Mouse (Mus musculus): ENCODE results near the gene Rrnad1. TPM values are rescaled to one million over a fixed set of nuclear protein-coding genes. Genes with fewer than 3 reads are reported as not detected.

The Rrnad1 gene
- total RNA-seq (2021), result 10 to 100 TPM; 24.7 to 27.4 TPM
- long read RNA-seq, experiment 1, partial matches to known transcripts, result 12 of 27 reads
- long read RNA-seq, experiment 1, other reads (novel, unspliced or antisense), result 9 of 27 reads
- long read RNA-seq, experiment 2, transcript Rrnad1-201 (8 exons, 2,492 nt), result major isoform, 8 of 39 reads
- long read RNA-seq, experiment 2, partial matches to known transcripts, result 10 of 39 reads
- long read RNA-seq, experiment 2, other reads (novel, unspliced or antisense), result 14 of 39 reads

DNA sequence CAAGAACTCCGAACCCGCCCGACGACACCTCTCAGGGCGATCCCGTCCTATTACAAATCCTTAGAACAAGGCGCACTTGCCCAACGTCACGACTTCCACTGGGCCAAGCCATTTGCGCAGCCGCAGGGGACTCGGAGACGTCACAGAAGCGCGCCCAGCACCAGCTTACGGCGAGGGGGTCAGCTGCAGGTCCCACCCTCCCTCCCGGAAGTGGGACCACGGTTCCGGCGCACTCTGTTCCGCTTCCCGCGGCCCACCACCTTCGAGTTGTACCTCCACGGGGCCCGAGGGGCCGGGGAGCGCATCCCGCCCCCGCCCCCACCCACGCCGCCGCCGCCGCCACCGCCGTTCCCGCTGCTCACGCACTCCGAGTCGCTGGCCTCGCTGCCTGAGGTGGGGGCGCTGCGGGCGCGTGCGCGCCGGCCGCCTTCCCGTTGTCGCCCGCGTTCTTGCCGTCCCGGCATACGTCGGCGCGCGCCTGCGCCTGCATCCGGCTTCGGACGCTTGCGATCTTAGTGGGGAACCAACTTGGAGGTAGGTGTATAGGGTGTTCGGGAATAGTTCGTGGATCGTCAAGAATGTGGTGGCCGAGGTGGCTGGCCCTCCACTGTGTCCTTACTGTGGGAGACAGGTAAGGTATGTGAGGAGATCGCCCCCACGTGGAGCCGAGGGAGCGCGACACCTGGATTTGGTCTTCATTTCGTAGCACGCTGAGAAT lies at the start of gene Rrnad1, which contains the start of gene Isg20l2:
Rrnad1 (minus strand) TSS at position 640 of the 718 bp plus-strand sequence.
Isg20l2 (plus strand) TSS at position 237 of the 718 bp plus-strand sequence.
- TF ChIP-seq CTCF (conservative IDR thresholded peaks at IDR 0.05), result peak; percentile 80
- Histone ChIP-seq H3K27ac (peak within 1 kb of the TSS; percentile 93), H3K4me3 (peak within 1 kb of the TSS; percentile 66)
- DNase-seq (ENCODE audit: low spot score in 2 of 2), result peak; percentile 98

DNA sequence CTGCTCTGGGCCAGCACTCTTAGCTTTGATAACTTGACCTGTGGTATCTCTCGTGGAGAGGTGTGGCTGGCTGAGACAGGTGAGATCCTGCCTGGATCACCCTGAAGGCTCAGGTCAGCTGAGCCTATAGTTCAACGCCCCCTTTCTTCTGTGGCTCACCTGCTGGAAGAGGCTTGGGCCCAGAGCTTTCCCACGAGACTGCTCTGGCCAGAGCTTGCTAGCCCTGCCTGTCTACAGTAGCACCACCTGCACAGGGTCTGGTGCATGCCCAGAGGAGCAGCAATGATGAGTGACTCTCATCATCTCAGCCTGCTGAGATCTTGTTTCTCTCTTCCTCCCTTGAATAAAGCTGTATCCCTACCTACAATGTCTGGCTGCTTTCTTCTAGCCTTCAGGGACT lies 49.6 kb upstream of the Rrnad1 start:
- no peak overlapping the region for H3K27ac ChIP-seq
- H3K4me3 ChIP-seq, result no peak overlapping the region
- no peak for TF ChIP-seq CTCF (conservative IDR thresholded peaks at IDR 0.05)
- no peak for DNase-seq (ENCODE audit: low spot score in 2 of 2)

DNA sequence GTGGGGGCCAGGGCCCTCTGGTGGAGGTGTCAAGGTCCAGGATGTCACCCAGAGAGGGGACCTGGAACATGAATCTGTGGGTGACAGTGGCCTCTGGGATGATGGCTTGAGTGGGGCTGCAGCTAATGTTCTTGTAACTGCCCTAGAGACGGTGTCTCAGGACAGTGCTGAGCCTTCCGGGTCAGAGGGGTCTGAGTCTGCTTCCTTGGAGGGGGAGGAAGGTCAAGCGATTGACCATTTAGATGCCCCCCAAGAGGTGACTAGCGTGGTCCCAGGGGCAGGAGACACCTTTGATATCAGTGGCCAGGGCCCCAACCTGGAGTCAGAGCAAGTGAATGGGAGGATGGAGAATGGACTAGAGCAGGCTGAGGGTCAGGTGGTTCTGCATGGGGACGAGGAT lies 49.0 kb upstream of the Rrnad1 start:
- no peak for TF ChIP-seq CTCF (conservative IDR thresholded peaks at IDR 0.05)
- H3K27ac ChIP-seq, result no peak overlapping the region
- no peak overlapping the region for H3K4me3 ChIP-seq
- no peak for DNase-seq (ENCODE audit: low spot score in 2 of 2)

DNA sequence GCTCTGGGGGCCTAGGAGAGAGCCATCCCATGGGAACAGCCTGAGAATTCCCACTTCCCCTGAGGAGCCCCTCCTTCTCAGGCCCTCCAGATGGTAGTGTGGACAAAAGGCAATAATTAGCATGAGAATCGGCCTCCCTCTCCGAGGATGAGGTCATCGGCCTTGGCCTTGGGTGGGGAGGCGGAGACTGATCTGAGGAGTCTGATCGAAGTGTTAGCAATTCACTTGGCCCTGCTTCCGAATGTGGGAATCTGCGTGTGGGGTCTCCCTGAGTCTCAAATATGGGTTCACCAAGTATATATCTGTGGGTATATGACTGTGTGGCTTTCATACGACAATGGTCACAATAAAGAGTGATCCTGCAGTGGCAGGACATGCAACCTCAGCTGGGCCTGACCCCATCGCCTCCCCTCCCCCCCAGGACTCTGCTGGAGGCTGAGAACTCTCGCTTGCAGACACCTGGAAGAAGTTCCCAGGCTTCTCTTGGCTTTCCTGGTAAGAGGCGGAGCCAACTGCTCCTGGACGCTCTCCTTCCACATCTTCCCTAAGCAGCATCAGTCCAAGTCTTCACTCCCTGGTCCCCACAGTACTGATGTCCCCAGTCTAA lies 44.0 kb upstream of the Rrnad1 start:
- no peak for TF ChIP-seq CTCF (conservative IDR thresholded peaks at IDR 0.05)
- DNase-seq (ENCODE audit: low spot score in 2 of 2), result no peak
- H3K4me3 ChIP-seq, result no peak overlapping the region
- H3K27ac ChIP-seq, result no peak overlapping the region

DNA sequence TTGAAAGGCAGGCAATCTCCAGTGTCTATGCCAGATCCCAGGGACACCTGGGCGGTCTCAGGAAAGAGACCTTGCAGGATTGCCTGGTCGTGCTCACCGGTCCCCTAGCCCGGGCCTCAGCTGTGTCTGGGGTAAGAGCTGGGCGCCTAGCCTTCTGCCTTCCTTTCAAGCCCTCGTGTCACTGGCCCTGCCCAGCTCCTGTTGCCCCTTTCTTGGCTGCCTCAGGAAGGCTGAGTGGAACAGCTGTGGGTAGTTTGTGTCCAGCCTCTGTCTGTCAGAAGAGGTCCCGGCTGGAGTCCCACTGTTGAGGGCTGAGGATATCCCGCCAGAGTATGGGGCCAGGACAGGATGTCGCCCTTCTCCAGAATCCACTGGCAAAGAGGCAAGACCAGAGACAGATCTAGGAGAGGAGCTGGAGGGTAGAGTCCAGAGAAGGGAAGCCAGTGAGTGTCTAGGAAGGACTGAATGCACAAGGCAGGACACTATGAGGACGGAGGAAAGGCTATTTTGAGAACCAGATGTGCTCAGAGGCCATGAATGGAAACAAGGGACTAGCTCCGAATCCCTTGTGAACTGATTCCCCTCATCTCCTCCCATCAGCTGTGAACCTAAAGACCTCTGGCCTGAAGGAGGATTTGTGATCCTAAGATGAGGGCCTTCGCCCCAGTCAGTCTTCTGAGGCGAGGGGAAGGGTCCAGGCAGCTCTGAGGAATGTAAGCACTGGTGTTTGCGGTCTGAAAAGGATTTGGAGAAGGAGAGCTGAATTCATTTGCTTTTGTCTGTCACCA lies 43.3 kb upstream of the Rrnad1 start:
- H3K27ac ChIP-seq, result no peak overlapping the region
- no peak overlapping the region; the same call in 1 of the 2 replicates for H3K4me3 ChIP-seq
- TF ChIP-seq CTCF (conservative IDR thresholded peaks at IDR 0.05), result no peak
- DNase-seq (ENCODE audit: low spot score in 2 of 2), result no peak

DNA sequence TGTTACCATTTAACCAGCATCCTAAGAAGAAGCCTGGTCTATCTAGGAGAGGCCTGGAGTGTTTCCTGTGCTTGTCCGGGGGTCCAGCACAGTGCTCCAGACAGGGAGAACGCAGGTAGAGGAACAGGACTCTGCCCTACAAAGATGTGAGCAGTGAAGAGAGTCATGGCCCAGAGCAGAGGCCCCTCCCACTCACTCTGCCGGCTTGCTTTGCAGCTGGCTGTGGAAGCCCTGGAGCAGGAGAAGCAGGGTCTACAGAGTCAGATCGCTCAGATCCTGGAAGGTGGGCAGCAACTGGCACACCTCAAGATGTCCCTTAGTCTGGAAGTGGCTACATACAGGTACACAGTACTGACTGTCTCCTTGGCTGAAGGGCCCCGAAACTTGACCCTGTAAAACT lies 42.3 kb upstream of the Rrnad1 start:
- Histone ChIP-seq H3K4me3 (peak overlapping the region; percentile 49), H3K27ac (no peak overlapping the region)
- no peak for DNase-seq (ENCODE audit: low spot score in 2 of 2)
- no peak for TF ChIP-seq CTCF (conservative IDR thresholded peaks at IDR 0.05)

DNA sequence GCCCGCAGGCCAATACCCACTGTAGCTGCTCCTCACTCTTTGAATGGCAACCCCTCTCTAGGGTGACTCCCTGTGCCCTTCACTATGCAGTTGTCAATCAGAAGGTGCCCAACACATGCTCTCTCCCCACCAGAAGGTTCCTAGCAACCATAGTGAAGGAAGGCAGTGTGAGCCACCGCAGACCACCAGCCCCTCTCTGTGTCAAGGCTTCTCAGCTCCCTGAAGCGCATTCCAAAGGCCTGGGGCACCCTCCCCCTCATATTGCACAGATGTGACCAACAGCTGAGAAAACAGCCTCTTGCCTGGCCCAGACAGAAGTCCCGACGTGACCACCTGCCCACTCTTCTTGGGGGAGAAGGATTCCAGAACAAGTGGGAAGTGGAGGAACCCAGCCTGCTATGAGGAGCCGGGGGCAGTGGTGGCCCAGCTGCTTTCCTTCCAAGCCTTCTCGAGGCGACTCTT lies 41.7 kb upstream of the Rrnad1 start:
- peak overlapping the region; percentile 49 for H3K4me3 ChIP-seq
- DNase-seq (ENCODE audit: low spot score in 2 of 2), result no peak
- 0 out of 2 replicates have a peak overlapping the region, but pooled peaks have one; percentile 67 for H3K27ac ChIP-seq
- TF ChIP-seq CTCF (conservative IDR thresholded peaks at IDR 0.05), result no peak

DNA sequence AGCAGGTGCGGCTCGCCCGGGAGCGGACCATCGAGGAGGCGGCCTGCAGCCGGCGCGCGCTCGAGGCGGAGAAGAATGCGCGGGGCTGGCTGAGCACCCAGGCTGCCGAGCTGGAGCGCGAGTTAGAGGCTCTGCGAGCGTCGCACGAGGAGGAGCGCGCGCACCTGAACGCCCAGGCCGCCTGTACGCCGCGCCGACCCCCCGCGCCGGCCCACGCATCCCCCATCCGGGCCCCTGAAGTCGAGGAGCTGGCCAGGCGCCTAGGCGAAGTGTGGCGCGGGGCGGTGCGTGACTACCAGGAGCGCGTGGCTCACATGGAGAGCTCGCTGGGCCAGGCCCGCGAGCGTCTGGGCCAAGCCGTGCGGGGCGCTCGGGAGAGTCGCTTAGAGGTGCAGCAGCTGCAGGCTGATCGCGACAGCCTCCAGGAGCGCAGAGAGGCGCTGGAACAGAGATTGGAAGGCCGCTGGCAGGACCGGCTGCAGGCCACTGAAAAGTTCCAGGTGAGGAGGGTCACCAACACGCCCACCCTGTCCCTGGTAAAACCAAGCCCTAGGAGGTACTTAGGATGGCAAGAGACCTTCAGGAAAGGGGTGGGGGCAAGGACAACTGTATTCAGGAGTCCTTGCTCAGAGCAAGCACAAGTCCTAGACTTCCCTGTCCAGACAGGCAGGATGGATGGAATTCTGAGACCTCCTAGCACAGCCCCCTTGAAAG lies 41.1 kb upstream of the Rrnad1 start:
- H3K27ac ChIP-seq, result peak overlapping the region; percentile 67
- DNase-seq (ENCODE audit: low spot score in 2 of 2), result no peak
- no peak for TF ChIP-seq CTCF (conservative IDR thresholded peaks at IDR 0.05)
- H3K4me3 ChIP-seq, result peak overlapping the region; percentile 49

DNA sequence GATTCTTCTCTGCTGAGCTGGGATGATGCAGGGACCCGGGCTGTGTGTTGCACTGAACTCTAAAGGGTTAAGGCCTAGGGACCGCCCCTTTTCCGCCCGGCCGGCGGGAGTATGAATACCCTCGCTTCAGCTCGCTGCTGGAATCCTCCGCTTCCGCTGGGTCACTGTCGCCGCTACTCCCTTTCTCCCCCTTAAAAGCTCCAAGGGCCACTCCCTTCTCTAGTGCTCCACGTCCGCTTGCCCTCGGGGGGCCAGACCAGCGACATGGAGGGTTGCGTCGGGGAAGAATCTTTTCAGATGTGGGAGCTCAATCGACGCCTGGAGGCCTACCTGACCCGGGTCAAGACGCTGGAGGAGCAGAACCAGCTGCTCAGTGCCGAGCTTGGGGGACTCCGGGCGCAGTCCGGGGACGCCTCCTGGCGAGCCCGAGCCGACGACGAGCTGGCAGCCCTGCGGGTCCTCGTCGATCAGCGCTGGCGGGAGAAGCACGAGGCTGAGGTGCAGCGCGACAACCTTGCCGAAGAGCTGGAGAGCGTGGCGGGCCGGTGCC lies 40.5 kb upstream of the Rrnad1 start, which contains the start of gene Nes:
Nes (plus strand) TSS at position 140 of the 550 bp plus-strand sequence.
- TF ChIP-seq CTCF (conservative IDR thresholded peaks at IDR 0.05), result no peak

DNA sequence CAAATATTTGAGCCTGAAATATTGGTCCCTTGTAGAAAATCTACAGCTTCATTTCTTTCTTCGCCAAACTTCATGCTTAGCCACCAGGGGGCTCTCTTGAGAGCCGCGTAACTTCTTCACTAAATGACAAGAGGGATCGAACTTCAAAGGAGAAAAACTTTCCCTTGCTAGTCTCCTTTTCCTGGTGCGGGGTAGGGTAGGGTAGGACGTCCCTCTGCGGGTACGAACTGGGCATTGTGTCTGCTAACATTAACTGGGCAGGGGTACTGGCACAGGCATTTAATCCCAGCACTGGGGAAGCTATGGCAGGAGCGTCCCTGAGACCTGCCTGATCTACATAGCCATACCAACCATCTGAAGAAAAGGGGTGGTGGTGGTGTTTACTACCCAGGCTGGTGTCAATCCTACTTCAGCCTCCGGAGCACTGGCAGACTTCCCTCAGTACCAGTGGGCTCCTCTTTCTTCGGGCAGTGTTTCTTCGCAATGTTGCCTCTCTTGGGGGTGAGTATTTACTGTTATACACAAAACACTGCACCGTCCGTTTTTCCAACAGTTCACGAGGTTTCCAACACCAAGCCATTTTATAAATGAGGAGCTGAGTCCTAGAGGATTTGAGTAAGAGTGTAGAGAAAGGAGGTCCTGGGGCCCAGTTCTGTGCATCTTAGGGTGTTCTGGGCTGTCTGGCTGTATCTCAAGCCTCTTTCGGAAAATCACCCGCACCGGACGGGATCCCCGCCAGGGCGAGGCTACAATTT lies 39.8 kb upstream of the Rrnad1 start:
- peak; percentile 87 for TF ChIP-seq CTCF (conservative IDR thresholded peaks at IDR 0.05)
- 0 out of 2 replicates have a peak overlapping the region, but pooled peaks have one; percentile 4 for H3K27ac ChIP-seq
- peak overlapping the region; percentile 49 for H3K4me3 ChIP-seq
- DNase-seq (ENCODE audit: low spot score in 2 of 2), result peak in 1 of 2 experiments; percentile 61

More for the DNA sequence above, 40.5 kb upstream of the Rrnad1 start, which contains the start of gene Nes:
- Histone ChIP-seq H3K27ac (peak within 1 kb of the TSS; percentile 67), H3K4me3 (peak within 1 kb of the TSS; percentile 49)
- DNase-seq (ENCODE audit: low spot score in 2 of 2), result no peak
